Mouse (Mus musculus) spleen, adult 2 months (tissue): Measurements from ENCODE around the gene Vamp8.

Source experiments
- CTCF ChIP-seq: fragments of 200-500 bp; IDR thresholded peaks from 2 replicates; pipeline ENCODE4 v1.5.1; 2011; ENCODE audit warnings: mild to moderate bottlenecking, inconsistent platforms; ENCODE audit not compliant: insufficient read depth, insufficient read length, insufficient replicate concordance; ENCODE audit errors: extremely low read depth
- POLR2A ChIP-seq: fragments of 200-500 bp; IDR thresholded peaks from 2 replicates; pipeline ENCODE4 v1.6.1; 2011; ENCODE audit warnings: low read depth, low read length, inconsistent platforms

DNA sequence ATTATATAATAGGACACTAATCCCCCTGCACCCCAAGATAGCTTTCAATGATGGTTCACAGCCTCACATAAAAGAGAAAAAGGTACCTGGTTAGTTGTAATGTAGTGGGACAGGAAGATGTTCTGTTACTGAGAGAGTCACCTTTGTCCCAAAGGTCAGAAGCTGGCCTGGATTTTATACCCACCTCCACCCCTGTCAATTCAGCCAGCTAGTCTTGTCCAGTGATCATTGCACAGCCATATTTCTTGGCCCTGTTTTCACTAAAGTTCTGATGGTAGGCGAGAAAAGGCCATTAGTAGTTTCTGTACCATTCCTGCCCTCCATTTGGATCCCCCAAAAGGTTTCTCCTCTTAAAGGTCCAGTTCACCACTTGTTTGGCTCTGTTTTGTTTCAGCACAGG lies 36.5 kb downstream of the Vamp8 start:
- TF ChIP-seq CTCF, result no peak
- no peak for TF ChIP-seq POLR2A
